Mouse (Mus musculus) midbrain, embryonic 15.5 days (tissue): ENCODE measurements at regions not wholly inside any gene's neighbourhood (a gene's known extent, or its start where the extent isn't known, plus 50 kb on each side); places are given as distances from the start of the nearest gene placed in this dataset.

Source experiments
- ATAC-seq: fragments of 200-750 bp; cut with Nextera tagmentation; replicated peaks from 2 replicates; pipeline ENCODE4 v1.8.0; 2017; ENCODE audit warnings: moderate TSS enrichment
- H3K27ac ChIP-seq: fragments of 300-500 bp; sonication (generic); 2 replicates; pipeline ENCODE4 v1.5.1; 2015; ENCODE audit warnings: mild to moderate bottlenecking, inconsistent platforms
- H3K27me3 ChIP-seq: fragments of 300-500 bp; sonication (generic); replicated peaks from 2 replicates; pipeline ENCODE4 v1.6.1; 2015; ENCODE audit warnings: inconsistent platforms
- H3K36me3 ChIP-seq: fragments of 300-500 bp; sonication (generic); replicated peaks from 2 replicates; pipeline ENCODE4 v1.6.1; 2015; ENCODE audit warnings: inconsistent platforms
- H3K4me1 ChIP-seq: fragments of 300-500 bp; sonication (generic); 2 replicates; pipeline ENCODE4 v1.6.1; 2015; ENCODE audit warnings: inconsistent platforms
- H3K4me2 ChIP-seq: fragments of 300-500 bp; sonication (generic); 2 replicates; pipeline ENCODE4 v1.6.1; 2015; ENCODE audit warnings: inconsistent platforms, mild to moderate bottlenecking, moderate library complexity
- H3K4me3 ChIP-seq: fragments of 300-500 bp; sonication (generic); 2 replicates; pipeline ENCODE4 v1.5.1; 2015; ENCODE audit warnings: mild to moderate bottlenecking, inconsistent platforms
- H3K9ac ChIP-seq: fragments of 300-500 bp; sonication (generic); 2 replicates; pipeline ENCODE4 v1.6.1; 2015; ENCODE audit warnings: mild to moderate bottlenecking, inconsistent platforms
- H3K9me3 ChIP-seq: fragments of 300-500 bp; sonication (generic); 2 replicates; pipeline ENCODE4 v1.6.1; 2016; ENCODE audit warnings: inconsistent platforms
- WGBS: fragments of 180-500 bp; shearing (Covaris S2); methylation state at CpG from one replicate; pipeline ENCODE4 v1.1.7; 2015; ENCODE audit warnings: mixed read lengths; 5-methylcytosine and 5-hydroxymethylcytosine counted together

- Histone ChIP-seq H3K4me3 (no peak overlapping the region), H3K27ac (no peak overlapping the region), H3K4me1 (no peaks in the 10 kb centered on the region), H3K4me2 (no peak overlapping the region), H3K9ac (no peak overlapping the region), H3K36me3 (no peaks in the 10 kb centered on the region), H3K9me3 (no peaks in the 10 kb centered on the region), H3K27me3 (no peaks in the 10 kb centered on the region)
- no peak for ATAC-seq
- WGBS: 93% methylated on average over 4 of the region's 4 CpGs
Observed at GRCm38 (mm10) chr3:29890764-29891163, 657.0 kb downstream of the Mecom start.

- H3K36me3 ChIP-seq: no peaks in the 10 kb centered on the region
- no peak overlapping the region for H3K4me3 ChIP-seq
- H3K9me3 ChIP-seq: no peaks in the 10 kb centered on the region
- H3K9ac ChIP-seq: no peak overlapping the region
- no peak for ATAC-seq
- H3K4me2 ChIP-seq: no peak overlapping the region
- no peaks in the 10 kb centered on the region for H3K4me1 ChIP-seq
- H3K27me3 ChIP-seq: no peaks in the 10 kb centered on the region
- no peak overlapping the region for H3K27ac ChIP-seq
- WGBS: 77% methylated on average over 1 of the region's 1 CpGs
Observed at GRCm38 (mm10) chr3:29890286-29890685, 657.5 kb downstream of the Mecom start.

- no peak overlapping the region for H3K9ac ChIP-seq
- ATAC-seq: no peak
- no peaks in the 10 kb centered on the region for H3K4me1 ChIP-seq
- 82% methylated on average over 2 of the region's 2 CpGs for WGBS
- no peaks in the 10 kb centered on the region for H3K36me3 ChIP-seq
- H3K4me2 ChIP-seq: no peak overlapping the region
- H3K27me3 ChIP-seq: no peaks in the 10 kb centered on the region
- no peak overlapping the region for H3K27ac ChIP-seq
- no peak overlapping the region for H3K4me3 ChIP-seq
- no peaks in the 10 kb centered on the region for H3K9me3 ChIP-seq
Observed at GRCm38 (mm10) chr3:29889638-29890037, 658.2 kb downstream of the Mecom start.

GRCm38 (mm10) chr3:29879966-29880365 is 667.8 kb downstream of the Mecom start:
- WGBS: 69% methylated on average over 3 of the region's 3 CpGs
- H3K9me3 ChIP-seq: no peaks in the 10 kb centered on the region
- no peaks in the 10 kb centered on the region for H3K27me3 ChIP-seq
- H3K36me3 ChIP-seq: no peaks in the 10 kb centered on the region
- H3K4me2 ChIP-seq: no peak overlapping the region
- no peak overlapping the region for H3K4me3 ChIP-seq
- H3K4me1 ChIP-seq: no peaks in the 10 kb centered on the region
- no peak overlapping the region for H3K9ac ChIP-seq
- no peak for ATAC-seq
- H3K27ac ChIP-seq: no peak overlapping the region

GRCm38 (mm10) chr3:29875768-29876167 is 672.0 kb downstream of the Mecom start:
- H3K4me3 ChIP-seq: no peak overlapping the region
- H3K36me3 ChIP-seq: no peaks in the 10 kb centered on the region
- no peaks in the 10 kb centered on the region for H3K27me3 ChIP-seq
- no peaks in the 10 kb centered on the region for H3K4me1 ChIP-seq
- ATAC-seq: no peak
- WGBS: 56% methylated on average over 5 of the region's 5 CpGs
- H3K9me3 ChIP-seq: no peaks in the 10 kb centered on the region
- no peak overlapping the region for H3K27ac ChIP-seq
- H3K9ac ChIP-seq: no peak overlapping the region
- no peak overlapping the region for H3K4me2 ChIP-seq

GRCm38 (mm10) chr3:29862437-29862836 is 685.4 kb downstream of the Mecom start:
- Histone ChIP-seq H3K27me3 (no peaks in the 10 kb centered on the region), H3K4me3 (no peak overlapping the region), H3K9ac (no peak overlapping the region), H3K4me2 (no peak overlapping the region), H3K36me3 (no peaks in the 10 kb centered on the region), H3K9me3 (no peaks in the 10 kb centered on the region), H3K4me1 (no peaks in the 10 kb centered on the region), H3K27ac (no peak overlapping the region)
- WGBS: 87% methylated on average over 4 of the region's 4 CpGs
- no peak for ATAC-seq

- Histone ChIP-seq H3K9me3 (no peaks in the 10 kb centered on the region), H3K4me1 (no peaks in the 10 kb centered on the region), H3K27me3 (no peaks in the 10 kb centered on the region), H3K9ac (no peak overlapping the region), H3K36me3 (no peaks in the 10 kb centered on the region), H3K27ac (no peak overlapping the region), H3K4me3 (no peak overlapping the region), H3K4me2 (no peak overlapping the region)
- WGBS: 9% methylated on average over 3 of the region's 3 CpGs
- no peak for ATAC-seq
Observed at GRCm38 (mm10) chr3:29852465-29852864, 695.3 kb downstream of the Mecom start.

GRCm38 (mm10) chr3:29835432-29835831 is 712.4 kb downstream of the Mecom start:
- Histone ChIP-seq H3K4me2 (no peak overlapping the region), H3K9me3 (no peaks in the 10 kb centered on the region), H3K36me3 (no peaks in the 10 kb centered on the region), H3K4me3 (no peak overlapping the region), H3K9ac (no peak overlapping the region), H3K4me1 (no peaks in the 10 kb centered on the region), H3K27ac (no peak overlapping the region), H3K27me3 (no peaks in the 10 kb centered on the region)
- 82% methylated on average over 4 of the region's 4 CpGs for WGBS
- no peak for ATAC-seq

- H3K4me3 ChIP-seq: no peak overlapping the region
- no peaks in the 10 kb centered on the region for H3K4me1 ChIP-seq
- no peaks in the 10 kb centered on the region for H3K27me3 ChIP-seq
- H3K27ac ChIP-seq: no peak overlapping the region
- no peak overlapping the region for H3K4me2 ChIP-seq
- H3K9ac ChIP-seq: no peak overlapping the region
- no peaks in the 10 kb centered on the region for H3K9me3 ChIP-seq
- H3K36me3 ChIP-seq: no peaks in the 10 kb centered on the region
- 50% methylated on average over 2 of the region's 2 CpGs for whole genome bisulfite sequencing
- no peak for ATAC-seq
Observed at GRCm38 (mm10) chr3:29834884-29835283, 712.9 kb downstream of the Mecom start.

GRCm38 (mm10) chr3:29831346-29831745 is 716.5 kb downstream of the Mecom start:
- Histone ChIP-seq H3K36me3 (no peaks in the 10 kb centered on the region), H3K27me3 (no peaks in the 10 kb centered on the region), H3K4me1 (no peaks in the 10 kb centered on the region), H3K9ac (no peak overlapping the region), H3K27ac (no peak overlapping the region), H3K4me2 (no peak overlapping the region), H3K9me3 (no peaks in the 10 kb centered on the region), H3K4me3 (no peak overlapping the region)
- 88% methylated on average over 1 of the region's 1 CpGs for WGBS
- no peak for ATAC-seq

GRCm38 (mm10) chr3:29822622-29823370 is 725.0 kb downstream of the Mecom start:
- H3K36me3 ChIP-seq: no peaks in the 10 kb centered on the region
- H3K9me3 ChIP-seq: no peaks in the 10 kb centered on the region
- H3K9ac ChIP-seq: no peak overlapping the region
- no peak for ATAC-seq
- no peaks in the 10 kb centered on the region for H3K4me1 ChIP-seq
- H3K27ac ChIP-seq: no peak overlapping the region
- no peaks in the 10 kb centered on the region for H3K27me3 ChIP-seq
- no peak overlapping the region for H3K4me3 ChIP-seq
- no peak overlapping the region for H3K4me2 ChIP-seq
- WGBS: 84% methylated on average over 10 of the region's 10 CpGs

- Histone ChIP-seq H3K27me3 (no peaks in the 10 kb centered on the region), H3K36me3 (no peaks in the 10 kb centered on the region), H3K4me2 (no peak overlapping the region), H3K4me3 (no peak overlapping the region), H3K9me3 (no peaks in the 10 kb centered on the region), H3K27ac (no peak overlapping the region), H3K4me1 (no peaks in the 10 kb centered on the region), H3K9ac (no peak overlapping the region)
- ATAC-seq: no peak
- WGBS: 82% methylated on average over 4 of the region's 4 CpGs
Observed at GRCm38 (mm10) chr3:29816964-29817363, 730.8 kb downstream of the Mecom start.

- no peaks in the 10 kb centered on the region for H3K9me3 ChIP-seq
- no peaks in the 10 kb centered on the region for H3K27me3 ChIP-seq
- ATAC-seq: peak; percentile 63; the same call in 1 of the 2 replicates
- no peak overlapping the region for H3K27ac ChIP-seq
- WGBS: 65% methylated on average over 7 of the region's 7 CpGs
- H3K4me1 ChIP-seq: no peaks in the 10 kb centered on the region
- H3K9ac ChIP-seq: no peak overlapping the region
- no peak overlapping the region for H3K4me3 ChIP-seq
- H3K36me3 ChIP-seq: no peaks in the 10 kb centered on the region
- H3K4me2 ChIP-seq: no peak overlapping the region
Observed at GRCm38 (mm10) chr3:29813276-29813675, 731.5 kb downstream of the Egfem1 start.
